Mouse (Mus musculus): ENCODE data around the gene Nsun7. TPM values are rescaled to one million over a fixed set of nuclear protein-coding genes. Genes with fewer than 3 reads are reported as not detected.

Nsun7 gene
- 0.25 TPM for polyA plus RNA-seq (2017; shearing (Covaris generic))

DNA sequence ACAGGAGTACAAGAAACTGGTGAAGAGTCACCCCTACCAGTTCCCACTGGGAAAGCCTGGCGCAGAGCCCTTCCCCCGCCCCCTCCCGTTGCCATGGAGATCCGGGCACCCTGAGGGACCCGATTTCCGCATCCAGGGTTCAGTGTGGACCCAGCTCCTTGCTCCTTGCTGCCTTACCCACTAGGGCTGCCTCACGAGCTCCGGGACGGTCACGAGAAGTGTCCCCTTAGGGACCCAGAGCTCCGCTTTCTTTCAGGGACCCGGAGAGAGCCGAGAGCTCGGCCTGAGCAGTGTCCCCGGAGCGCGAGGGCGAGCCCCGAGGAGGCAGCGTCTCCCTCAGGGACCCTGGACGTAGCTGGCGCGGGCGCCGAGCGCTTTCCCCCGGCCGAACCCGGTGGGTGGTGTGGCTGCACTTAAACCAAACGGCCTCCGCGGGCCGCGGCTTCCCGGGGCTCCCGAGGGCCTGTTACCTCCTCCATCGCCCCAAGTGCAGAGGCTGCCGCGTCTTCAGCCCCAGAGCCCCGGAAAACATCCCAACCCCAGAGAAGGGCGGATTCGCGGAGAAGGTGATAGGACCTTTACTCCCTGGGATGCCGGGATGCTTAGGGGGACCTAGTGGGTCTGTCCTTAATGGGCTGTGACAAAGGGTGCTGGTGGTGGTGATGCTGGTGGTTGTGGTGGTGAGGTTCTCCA, at the start of gene Nsun7:
Gene Nsun7 (plus strand): TSS at position 142 of the 693 bp plus-strand sequence.

Other genes starting within 250 kb of the Nsun7 start
- 0.51 TPM for gene Rbm47, start 86.8 kb upstream of the Nsun7 start, polyA plus RNA-seq (2017; shearing (Covaris generic))

All from CD4-positive, CD25-positive, alpha-beta regulatory T cell (primary cell).